Mouse (Mus musculus) liver, postnatal 0 days (tissue): ENCODE results near the gene Thsd4.

ENCODE experiments used
- CTCF ChIP-seq: sonication (generic); IDR thresholded peaks from 2 replicates; pipeline ENCODE4 v1.5.1; 2016; ENCODE audit warnings: antibody characterized with exemption, low read depth
- EP300 ChIP-seq: IDR thresholded peaks from 2 replicates; pipeline ENCODE4 v1.6.1; 2016; ENCODE audit warnings: antibody characterized with exemption, low read depth, mild to moderate bottlenecking

GRCm38 (mm10) chr9:60510876-60511275 is 11.0 kb downstream of the Thsd4 start:
- TF ChIP-seq CTCF: no peak
- no peak for TF ChIP-seq EP300
